Mouse (Mus musculus) forebrain, embryonic 14.5 days (tissue): ENCODE results near the gene Csmd2. TPM values are rescaled to one million over a fixed set of nuclear protein-coding genes. Genes with fewer than 3 reads are reported as not detected.

ENCODE experiments used
- ATAC-seq: fragments of 200-750 bp; cut with Nextera tagmentation; 2 replicates; pipeline ENCODE4 v1.8.0; 2017; ENCODE audit warnings: mild to moderate bottlenecking, moderate library complexity
- DNase-seq: peaks from one replicate; pipeline ENCODE4 v3.0.0-alpha.2; 2015; ENCODE audit warnings: low spot score
- H3K27ac ChIP-seq: fragments of 300-500 bp; sonication (generic); 2 replicates; pipeline ENCODE4 v1.5.1; 2014; ENCODE audit warnings: low read depth, mild to moderate bottlenecking, control low read depth, low read length, moderate library complexity
- H3K27me3 ChIP-seq: fragments of 300-500 bp; sonication (generic); replicated peaks from 2 replicates; pipeline ENCODE4 v1.6.1; 2014; ENCODE audit warnings: low read length, control low read depth, mixed read lengths; ENCODE audit not compliant: control insufficient read depth, insufficient read depth
- H3K36me3 ChIP-seq: fragments of 300-500 bp; sonication (generic); 2 replicates; pipeline ENCODE4 v1.6.1; 2014; ENCODE audit warnings: low read length, control low read depth; ENCODE audit not compliant: control insufficient read depth, insufficient read depth
- H3K4me1 ChIP-seq: fragments of 300-500 bp; sonication (generic); 2 replicates; pipeline ENCODE4 v1.6.1; 2014; ENCODE audit warnings: antibody characterized with exemption, low read length, control low read depth; ENCODE audit not compliant: control insufficient read depth, insufficient read depth
- H3K4me2 ChIP-seq: fragments of 300-500 bp; sonication (generic); 2 replicates; pipeline ENCODE4 v1.6.1; 2014; ENCODE audit warnings: mild to moderate bottlenecking, control low read depth, low read length
- H3K4me3 ChIP-seq: fragments of 300-500 bp; sonication (generic); 2 replicates; pipeline ENCODE4 v1.5.1; 2014; ENCODE audit warnings: low read depth, low read length, control low read depth
- H3K9ac ChIP-seq: fragments of 300-500 bp; sonication (generic); 2 replicates; pipeline ENCODE4 v1.6.1; 2014; ENCODE audit warnings: mild to moderate bottlenecking, low read length, control low read depth, moderate library complexity
- H3K9me3 ChIP-seq: fragments of 300-500 bp; sonication (generic); replicated peaks from 2 replicates; pipeline ENCODE4 v1.6.1; 2016; ENCODE audit warnings: low read length, control low read depth, mixed read lengths; ENCODE audit not compliant: control insufficient read depth
- WGBS: fragments of 180-500 bp; shearing (Covaris S2); extraction: QIAGEN DNeasy Blood & Tissue Kit; methylation state at CpG from one replicate; pipeline ENCODE4 v1.1.7; 2014; 5-methylcytosine and 5-hydroxymethylcytosine counted together
- polyA plus RNA-seq: library from polyadenylated mRNA; unstranded; fragments of >200 nt; fragmentation: Nextera tagmentation; extraction: Ambion mirVana; gene quantifications from 2 replicates; pipeline ENCODE4 v1.2.1, GENCODE M21; 2014

Csmd2 gene
- polyA plus RNA-seq, 1 experiment from 2014 or later = 3.2 TPM

- H3K9me3 ChIP-seq = no peaks in the 10 kb centered on the region
- ATAC-seq (no peak), DNase-seq (no peak)
- H3K4me1 ChIP-seq = no peaks in the 10 kb centered on the region
- no peak overlapping the region for H3K4me2 ChIP-seq
- 88% methylated on average over 14 of the region's 14 CpGs for WGBS
- H3K36me3 ChIP-seq = no peaks in the 10 kb centered on the region
- H3K4me3 ChIP-seq = no peak overlapping the region
- H3K27me3 ChIP-seq = no peaks in the 10 kb centered on the region
- no peak overlapping the region for H3K9ac ChIP-seq
- H3K27ac ChIP-seq = no peak overlapping the region
Measured at GRCm38 (mm10) chr4:128615761-128616160, 628.1 kb downstream of the Csmd2 start.

Other genes with a start within 250 kb of the Csmd2 start
- gene CK137956, start 16.9 kb upstream of the Csmd2 start, polyA plus RNA-seq = 0.27 and 0.50 TPM in 2 replicates